Mouse (Mus musculus): ENCODE measurements around the gene Phactr1.

Gene Phactr1

GRCm38 (mm10) chr13:43032451-43032850, 352.0 kb downstream of the Phactr1 start:
- no peak for DNase-seq (ENCODE audit: low read depth)

GRCm38 (mm10) chr13:43036510-43036909, 356.1 kb downstream of the Phactr1 start:
- no peak for DNase-seq (ENCODE audit: low read depth)

DNA sequence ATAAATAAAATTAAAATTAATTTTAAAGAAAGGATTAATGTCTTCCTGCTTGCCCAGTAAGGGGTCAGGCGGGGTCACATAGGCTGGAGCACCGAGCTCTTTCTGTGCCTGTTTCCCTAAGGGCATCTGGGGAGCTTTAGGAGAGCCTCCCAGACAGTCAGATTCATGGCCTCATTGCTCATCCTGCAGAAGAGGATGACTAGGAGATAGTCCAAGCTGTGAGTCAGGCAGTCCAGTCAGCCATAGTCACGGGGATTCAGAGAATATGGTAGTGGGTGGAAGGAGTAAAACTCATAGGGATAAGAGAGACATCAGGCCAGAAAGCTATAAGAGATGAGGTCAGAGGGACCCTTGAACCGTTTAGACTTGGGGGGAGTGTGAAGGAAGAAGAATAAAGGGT, 362.3 kb downstream of the Phactr1 start:
- DNase-seq (ENCODE audit: low read depth), result no peak

- no peak for DNase-seq (ENCODE audit: low read depth)
Observed at GRCm38 (mm10) chr13:43048553-43048952, 368.1 kb downstream of the Phactr1 start.

DNA sequence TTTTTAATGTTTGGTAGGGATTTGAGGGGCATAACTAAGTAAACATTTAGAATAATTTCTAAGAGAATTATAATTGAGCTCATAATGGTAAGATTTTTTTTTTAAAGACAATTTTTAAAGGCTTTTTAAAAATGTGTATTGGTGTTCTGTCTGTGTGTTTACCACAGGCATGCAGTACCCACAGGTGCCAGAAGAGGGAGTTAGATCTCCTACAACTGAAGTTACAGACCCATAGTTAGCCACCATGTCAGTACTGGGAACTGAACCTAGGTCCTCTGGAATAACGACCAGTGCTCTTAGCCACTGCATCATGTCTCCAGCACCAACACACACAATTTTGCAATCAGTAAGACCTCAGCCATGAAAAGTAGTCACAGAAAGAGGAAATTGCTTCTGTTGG, 372.8 kb downstream of the Phactr1 start:
- peak; percentile 7 for DNase-seq (ENCODE audit: low read depth)

GRCm38 (mm10) chr13:43055136-43055535, 374.7 kb downstream of the Phactr1 start:
- DNase-seq (ENCODE audit: low read depth), result no peak

- DNase-seq (ENCODE audit: low read depth), result no peak
Observed at GRCm38 (mm10) chr13:43057104-43057503, 376.7 kb downstream of the Phactr1 start.

- no peak for DNase-seq (ENCODE audit: low read depth)
Observed at GRCm38 (mm10) chr13:43063355-43063754, 382.9 kb downstream of the Phactr1 start.

GRCm38 (mm10) chr13:43068716-43069265, 388.4 kb downstream of the Phactr1 start:
- no peak for DNase-seq (ENCODE audit: low read depth)

DNA sequence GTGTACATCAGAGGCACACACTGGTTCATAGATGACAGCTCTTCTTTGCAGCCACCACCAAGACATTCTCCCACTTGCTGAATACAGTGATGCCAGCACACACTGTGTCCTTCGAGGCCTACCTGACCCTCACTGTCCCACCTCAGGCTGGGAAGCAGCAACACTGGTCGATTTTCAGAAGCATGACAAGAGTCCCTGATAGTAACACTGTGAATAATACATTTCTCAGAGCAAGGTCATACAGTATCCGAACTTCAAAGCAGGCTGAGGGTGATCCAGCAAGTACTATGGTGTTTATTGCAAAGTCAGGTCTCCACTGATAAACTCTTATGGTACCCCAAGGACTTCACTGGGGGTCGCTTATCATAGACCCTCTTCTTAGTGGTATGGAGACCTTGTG, 390.1 kb downstream of the Phactr1 start:
- no peak for DNase-seq (ENCODE audit: low read depth)

GRCm38 (mm10) chr13:43070971-43071370, 390.5 kb downstream of the Phactr1 start:
- no peak for DNase-seq (ENCODE audit: low read depth)

DNA sequence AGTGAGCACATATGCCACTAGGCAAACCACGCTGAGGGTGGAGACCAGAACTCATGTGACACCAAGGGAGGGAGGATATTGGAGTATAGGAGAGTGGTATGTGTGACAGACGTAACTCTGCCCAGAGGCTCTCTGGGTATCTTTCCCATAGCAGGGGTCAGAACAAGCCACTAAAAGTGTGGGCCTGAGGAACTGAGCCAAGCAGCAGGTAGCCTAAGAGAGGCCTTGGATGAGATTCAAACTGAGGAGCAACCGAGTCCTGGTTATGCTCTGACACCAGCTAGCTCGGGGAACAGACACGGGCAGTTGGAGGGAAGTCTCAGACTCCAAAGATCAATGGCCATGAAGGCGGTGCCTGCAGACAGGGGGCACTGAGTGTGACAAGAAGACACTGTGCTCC, 395.0 kb downstream of the Phactr1 start:
- no peak for DNase-seq (ENCODE audit: low read depth)

DNA sequence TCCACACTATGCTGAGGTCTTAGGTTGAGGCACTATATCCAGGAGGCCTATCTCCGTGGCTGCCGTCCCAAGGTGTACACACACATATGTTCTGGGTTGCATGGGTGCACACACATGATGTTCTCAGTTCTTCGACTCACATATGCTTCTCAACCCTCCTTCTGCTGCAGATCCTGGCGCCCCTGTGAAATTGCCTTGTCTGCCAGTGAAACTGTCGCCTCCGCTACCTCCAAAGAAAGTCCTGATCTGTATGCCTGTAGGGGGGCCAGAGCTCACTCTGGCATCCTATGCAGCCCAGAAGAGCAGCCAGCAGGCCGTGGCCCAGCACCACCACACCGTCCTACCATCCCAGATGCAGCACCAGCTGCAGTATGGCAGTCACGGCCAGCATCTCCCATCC, 397.1 kb downstream of the Phactr1 start:
- DNase-seq (ENCODE audit: low read depth), result no peak

- no peak for DNase-seq (ENCODE audit: low read depth)
Observed at GRCm38 (mm10) chr13:43085226-43085625, 404.8 kb downstream of the Phactr1 start.

DNA sequence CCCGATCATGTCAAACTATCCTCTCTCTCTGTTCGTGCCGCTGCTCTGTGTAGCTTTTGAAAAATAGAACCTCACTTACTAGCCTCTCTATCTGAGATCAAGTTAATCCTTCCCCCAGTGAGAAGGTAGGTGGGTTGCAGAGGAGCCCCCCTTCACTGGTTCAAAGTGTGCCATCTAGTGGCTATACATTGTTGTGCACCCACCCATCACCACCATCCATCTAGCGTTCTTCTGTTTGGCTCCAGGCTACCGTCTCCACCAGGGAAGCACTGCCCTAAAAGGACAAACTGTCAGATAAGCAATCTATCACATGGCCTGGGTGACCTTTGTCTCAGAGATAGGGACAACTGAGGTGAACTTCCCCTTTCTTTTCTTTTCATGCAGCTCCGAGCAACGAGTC, 413.9 kb downstream of the Phactr1 start:
- DNase-seq (ENCODE audit: low read depth), result peak; percentile 8

DNA sequence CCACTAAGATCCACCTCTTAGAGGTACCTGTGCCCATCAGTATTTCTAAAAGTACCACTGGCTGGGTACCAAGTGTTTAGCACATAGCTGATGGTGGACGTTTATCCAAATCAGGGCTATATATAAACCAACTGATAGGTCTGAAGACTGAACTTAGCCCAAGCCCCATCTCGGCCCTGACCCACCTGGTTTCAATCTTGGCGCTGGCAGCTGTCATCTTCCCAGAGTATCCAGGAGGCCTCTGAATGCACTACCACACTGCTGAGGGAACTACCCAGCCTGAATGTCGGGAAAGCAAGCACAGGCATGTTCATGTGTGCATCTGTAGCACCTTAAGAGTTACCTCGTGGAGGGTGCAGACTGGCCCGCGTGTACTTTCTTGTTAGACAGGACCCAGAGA, 422.5 kb downstream of the Phactr1 start:
- no peak for DNase-seq (ENCODE audit: low read depth)

GRCm38 (mm10) chr13:43104496-43104895, 424.1 kb downstream of the Phactr1 start:
- DNase-seq (ENCODE audit: low read depth), result no peak

DNA sequence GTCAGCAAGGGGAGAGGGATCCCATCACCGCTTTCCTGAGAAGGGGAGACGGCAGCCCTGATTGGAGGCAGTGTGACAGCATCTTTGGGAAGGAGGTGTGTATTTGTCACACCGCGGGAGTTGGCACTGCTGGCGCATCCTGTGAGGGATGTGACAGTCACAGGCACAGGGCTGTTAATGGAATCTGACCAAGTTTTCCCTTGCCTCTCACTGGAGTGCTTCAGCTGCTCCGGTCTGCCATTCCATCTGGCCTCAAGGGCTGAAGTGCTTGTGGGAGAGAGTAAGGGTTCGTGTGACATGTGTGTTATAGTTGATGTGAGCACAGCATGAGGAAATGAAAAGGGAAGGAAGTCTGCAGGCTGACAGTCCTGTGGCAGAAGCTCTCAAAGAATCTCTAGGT, 431.9 kb downstream of the Phactr1 start:
- no peak for DNase-seq (ENCODE audit: low read depth)

- DNase-seq (ENCODE audit: low read depth), result no peak
Observed at GRCm38 (mm10) chr13:43112707-43113106, 432.3 kb downstream of the Phactr1 start.

GRCm38 (mm10) chr13:43113141-43113540, 432.7 kb downstream of the Phactr1 start:
- DNase-seq (ENCODE audit: low read depth), result no peak

- DNase-seq (ENCODE audit: low read depth), result no peak
Observed at GRCm38 (mm10) chr13:43122306-43123070, 442.1 kb downstream of the Phactr1 start.

DNA sequence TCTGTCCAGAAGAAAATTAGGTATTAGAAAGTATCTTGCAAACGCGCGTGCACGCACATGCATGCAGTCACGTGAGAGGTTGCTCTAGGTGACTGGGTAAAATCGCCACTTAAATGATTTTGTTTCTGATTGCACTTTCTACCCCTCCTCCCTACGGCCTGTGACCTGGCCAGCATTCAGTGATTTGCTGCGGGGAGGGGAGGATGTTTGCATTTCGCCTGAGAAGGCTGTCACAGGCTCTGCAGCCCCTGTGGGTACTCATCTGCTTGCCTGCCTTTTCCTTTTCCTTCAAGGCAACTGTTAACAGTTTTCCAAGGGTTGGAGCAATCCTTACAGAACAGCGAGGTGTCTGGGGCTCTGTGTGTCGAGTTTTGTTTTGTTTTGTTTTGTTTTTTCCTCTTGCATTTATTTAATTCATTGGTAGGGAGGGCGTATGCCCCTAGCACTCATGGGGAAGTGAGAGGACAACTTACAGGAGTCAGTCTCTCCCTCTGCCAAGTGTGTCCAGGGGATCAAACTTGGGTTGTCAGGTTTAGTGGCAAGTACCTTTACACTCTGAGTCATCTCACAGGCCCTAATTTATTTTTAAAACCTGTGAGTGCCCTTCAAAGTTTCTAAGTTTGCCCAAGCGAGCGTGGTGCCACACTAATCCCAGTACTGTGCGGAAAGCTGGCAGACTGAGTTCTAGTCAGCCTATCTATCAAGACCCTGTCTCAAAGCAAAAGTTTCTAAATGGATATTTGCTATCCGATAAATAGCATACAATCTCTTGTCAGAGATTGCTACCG, 443.7 kb downstream of the Phactr1 start:
- DNase-seq (ENCODE audit: low read depth), result no peak

DNA sequence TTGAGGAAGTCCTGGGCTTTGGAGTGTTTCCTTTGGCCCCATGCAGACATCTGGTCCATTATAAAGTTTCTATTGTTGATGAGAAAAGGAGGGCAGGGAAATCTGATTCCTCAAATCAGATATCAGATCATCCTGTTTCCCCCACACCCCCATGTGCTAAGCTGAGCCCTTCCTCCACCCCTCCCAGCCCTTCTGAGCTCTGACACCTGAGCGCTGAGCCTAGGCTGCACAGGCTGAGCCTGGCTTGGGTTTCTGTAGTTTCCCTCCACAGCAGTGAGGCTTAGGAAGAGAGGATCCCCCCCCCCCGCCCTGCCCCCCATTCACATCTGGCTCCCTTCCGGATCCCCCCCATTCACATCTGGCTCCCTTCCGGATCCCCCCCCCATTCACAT, 444.3 kb downstream of the Phactr1 start:
- DNase-seq (ENCODE audit: low read depth), result no peak
